Mouse (Mus musculus): ENCODE data around the gene Dnal4.

The Dnal4 gene

GRCm38 (mm10) chr15:79798591-79798990 is 20.9 kb upstream of the Dnal4 start:
- DNase-seq = no peak

DNA sequence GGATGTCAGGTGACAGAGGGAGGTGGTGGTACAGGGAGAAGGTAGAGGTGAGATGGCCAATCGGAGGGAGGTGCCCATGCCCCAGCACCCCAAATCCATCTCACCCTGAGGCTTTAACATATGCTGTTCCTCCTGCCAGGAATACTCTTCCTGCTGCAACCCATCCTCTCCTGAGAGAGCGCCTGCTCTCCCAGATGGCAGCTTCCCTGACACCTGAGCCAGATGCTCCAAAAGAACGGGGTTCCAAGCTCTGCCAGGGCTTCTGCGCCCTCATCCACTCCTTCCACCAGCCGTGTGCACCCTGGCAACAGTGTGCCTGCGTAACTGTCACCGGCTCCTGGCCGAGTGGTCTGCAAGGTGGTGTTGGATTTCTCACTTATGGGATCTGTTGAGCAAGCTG is 20.0 kb upstream of the Dnal4 start:
- no peak for DNase-seq

DNA sequence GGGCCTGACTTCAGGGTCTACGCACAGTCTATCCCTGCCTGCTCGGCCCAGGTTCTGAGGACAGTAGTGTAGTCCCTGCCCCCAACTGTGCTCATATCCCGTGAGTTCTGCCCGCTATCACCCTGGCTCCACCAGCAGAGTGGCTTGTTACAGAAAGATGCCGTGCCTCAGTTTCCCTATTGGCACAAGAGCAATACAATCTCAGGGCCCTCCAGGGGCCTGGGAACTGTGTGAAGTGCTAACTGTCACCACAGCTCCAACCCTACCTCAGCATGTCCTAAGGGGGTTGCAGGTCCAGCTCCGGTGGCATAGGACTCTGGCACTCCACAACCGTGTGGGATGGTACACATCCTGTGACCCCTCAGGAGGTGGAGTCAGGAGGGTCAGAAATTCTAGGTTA is 19.4 kb upstream of the Dnal4 start:
- no peak for DNase-seq

DNA sequence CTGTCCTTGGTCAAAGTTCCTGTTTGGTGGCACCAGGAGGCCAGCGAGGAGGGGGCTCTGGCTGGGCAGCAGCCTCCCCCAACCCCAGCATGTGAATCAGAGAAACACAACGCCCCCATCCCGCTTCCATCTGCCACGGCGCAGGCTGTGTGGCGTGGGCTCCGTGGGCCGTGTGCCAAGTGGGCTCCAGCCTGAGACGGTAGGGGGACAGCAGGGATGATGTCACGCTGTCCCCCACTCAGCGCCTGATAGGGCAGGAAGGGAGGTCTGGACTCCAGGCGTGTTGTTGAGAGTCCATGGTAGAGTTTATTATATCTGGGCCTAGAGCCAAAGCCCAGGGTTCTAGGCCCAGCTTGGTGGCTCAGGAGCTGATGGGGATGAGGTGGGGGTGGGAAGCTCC is 18.6 kb upstream of the Dnal4 start:
- no peak for DNase-seq

- no peak for DNase-seq
Measured at GRCm38 (mm10) chr15:79794173-79794572, 16.5 kb upstream of the Dnal4 start.

- peak; percentile 21 to 25 for DNase-seq
Measured at GRCm38 (mm10) chr15:79793076-79793475, 15.4 kb upstream of the Dnal4 start.

GRCm38 (mm10) chr15:79792455-79792854 is 14.8 kb upstream of the Dnal4 start:
- no peak for DNase-seq

DNA sequence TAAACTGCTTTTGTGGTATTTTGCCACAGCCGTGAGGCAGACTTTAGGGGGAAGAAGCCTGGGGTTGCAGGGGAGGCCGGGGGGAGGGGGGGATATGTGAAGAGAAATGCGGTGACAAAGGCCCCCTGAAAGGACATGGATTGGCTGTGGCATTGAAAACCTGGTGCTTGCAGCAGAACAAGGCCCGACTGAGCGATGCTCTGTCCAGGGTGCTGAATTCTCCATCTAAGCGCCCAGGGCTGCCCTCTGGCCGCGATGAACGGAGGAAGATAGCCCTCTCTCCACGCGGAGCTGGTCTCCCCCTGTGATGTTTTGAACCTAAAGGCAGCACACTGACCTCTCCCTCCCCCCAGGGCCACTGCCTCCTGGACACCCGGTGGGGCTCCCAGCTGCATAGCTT is 13.9 kb upstream of the Dnal4 start:
- DNase-seq = peak; percentile 63 to 67

- no peak for DNase-seq
Measured at GRCm38 (mm10) chr15:79790905-79791304, 13.3 kb upstream of the Dnal4 start.

GRCm38 (mm10) chr15:79790111-79790510 is 12.5 kb upstream of the Dnal4 start:
- no peak for DNase-seq

DNA sequence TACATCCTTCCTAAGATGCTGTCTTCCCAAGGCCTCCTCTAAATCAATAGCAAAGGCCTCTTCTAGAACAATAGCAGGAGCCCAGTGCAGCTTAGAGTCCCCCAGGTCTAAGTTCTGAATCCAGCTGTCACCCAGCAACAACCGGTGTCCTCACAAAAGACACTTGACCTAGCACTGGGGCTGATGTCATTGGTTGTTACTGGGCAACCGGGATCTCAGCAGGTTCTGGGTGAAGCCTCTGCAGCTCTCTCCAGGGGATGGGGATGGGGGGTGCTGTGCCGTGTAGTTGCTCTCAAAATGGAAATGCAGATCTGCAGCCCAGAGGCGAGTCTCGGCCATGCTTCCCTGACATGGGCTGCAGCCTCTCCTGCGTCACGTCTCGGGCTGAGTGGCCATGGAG is 10.2 kb upstream of the Dnal4 start:
- DNase-seq = no peak

DNA sequence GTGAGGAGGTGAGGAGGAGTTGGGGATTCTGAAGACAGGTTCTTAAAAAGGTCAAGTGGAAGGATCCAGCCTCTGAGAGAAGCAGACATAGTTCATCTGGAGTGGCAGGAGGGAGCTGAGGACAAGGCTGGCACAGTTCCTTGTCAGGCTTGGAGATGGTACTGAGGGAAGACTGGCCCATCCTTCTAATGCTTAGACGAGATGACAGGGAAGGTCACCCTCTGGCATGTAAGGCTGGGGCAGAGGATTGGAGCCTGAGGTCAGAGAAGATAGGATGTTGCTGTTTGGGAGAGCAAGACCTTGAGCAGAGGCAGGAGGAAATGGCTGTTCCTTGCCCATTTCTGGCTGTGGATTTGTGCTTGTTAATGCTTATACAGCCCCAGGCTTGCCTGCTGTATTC is 7.4 kb upstream of the Dnal4 start:
- DNase-seq = no peak

- no peak for DNase-seq
Measured at GRCm38 (mm10) chr15:79775662-79776061, 2.0 kb downstream of the Dnal4 start.

- peak; percentile 97 to 98 for DNase-seq
Measured at GRCm38 (mm10) chr15:79774117-79775027, 3.3 kb downstream of the Dnal4 start.

DNA sequence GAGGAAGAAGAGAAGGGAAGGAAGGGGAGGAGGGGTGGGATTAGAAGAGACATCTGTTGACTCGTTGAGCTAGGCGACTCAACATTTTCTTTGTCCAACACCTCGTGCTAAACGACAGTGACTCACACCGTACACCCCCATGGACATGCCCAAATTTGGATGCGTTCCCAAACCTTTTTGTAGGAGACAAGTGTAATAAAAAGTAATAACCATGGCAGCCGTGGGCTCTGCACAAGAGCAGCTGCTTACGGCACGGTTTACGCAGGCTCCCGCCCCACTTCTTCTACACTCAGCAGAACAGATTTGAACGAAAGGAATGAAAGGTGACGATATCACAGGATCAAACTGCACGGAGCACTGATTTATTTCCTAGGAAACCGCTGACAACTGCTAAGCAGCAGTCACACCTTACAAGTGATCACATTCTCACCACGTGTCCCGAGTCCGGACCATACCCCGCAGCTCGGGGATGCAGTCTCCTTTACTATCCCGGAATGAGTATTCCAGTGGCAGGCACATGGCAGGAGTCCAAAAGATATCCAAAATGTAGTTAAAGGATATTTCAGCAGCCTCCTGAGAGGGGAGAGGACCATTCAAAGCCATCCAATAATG is 6.9 kb downstream of the Dnal4 start:
- DNase-seq = no peak

DNA sequence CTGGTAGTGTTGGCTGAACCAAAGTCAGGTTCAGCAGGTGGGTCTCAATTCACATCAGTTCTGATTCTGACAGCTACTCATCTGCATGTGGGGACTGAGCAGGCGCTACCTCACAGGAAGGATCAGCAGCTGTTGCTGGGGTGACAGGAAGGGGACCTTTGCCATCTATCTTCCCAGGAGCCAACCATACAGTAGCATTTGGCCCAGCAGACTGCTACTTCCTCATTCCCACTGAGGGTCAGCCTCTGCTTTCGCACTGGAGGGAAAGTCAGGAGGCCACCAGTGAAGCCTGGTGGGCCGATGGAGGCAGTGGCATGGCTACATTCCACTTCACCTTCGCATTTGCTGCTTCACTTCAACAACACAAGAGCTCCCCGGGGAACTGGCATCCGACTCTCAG is 9.3 kb downstream of the Dnal4 start:
- DNase-seq = no peak

DNA sequence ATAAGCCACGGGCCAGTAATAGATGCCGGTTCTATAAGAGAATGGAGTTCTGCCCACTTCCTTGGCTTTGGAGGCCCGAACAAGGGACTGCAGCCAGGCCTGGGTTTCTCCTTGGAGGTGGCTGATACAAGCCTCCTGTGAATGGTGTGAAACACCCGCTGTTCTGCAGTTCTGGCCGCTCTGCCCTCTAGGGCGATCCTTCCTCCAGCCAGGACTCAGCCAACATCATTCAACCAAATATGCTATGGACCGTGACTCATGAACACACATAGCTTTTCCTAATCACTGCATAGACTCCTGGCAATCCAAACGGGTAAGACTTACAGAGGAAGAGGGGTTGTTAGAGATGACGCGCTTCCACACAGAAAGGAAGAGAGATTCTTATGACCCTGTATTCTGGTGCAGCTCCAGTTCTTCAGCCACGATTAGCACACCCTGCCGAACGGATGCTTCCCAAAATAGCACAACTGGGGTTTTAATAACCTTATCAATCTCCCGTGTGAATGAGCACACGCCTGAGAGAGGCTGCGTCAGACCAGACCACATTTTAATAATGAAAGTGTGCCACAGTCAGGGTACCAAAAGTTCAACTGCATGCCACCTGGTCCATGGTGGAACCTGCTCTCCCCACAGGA is 10.2 kb downstream of the Dnal4 start:
- no peak for DNase-seq

- no peak for DNase-seq
Measured at GRCm38 (mm10) chr15:79766586-79767071, 11.0 kb downstream of the Dnal4 start.

GRCm38 (mm10) chr15:79766168-79766567 is 11.5 kb downstream of the Dnal4 start:
- DNase-seq = no peak

GRCm38 (mm10) chr15:79765361-79765760 is 12.3 kb downstream of the Dnal4 start:
- no peak for DNase-seq

DNA sequence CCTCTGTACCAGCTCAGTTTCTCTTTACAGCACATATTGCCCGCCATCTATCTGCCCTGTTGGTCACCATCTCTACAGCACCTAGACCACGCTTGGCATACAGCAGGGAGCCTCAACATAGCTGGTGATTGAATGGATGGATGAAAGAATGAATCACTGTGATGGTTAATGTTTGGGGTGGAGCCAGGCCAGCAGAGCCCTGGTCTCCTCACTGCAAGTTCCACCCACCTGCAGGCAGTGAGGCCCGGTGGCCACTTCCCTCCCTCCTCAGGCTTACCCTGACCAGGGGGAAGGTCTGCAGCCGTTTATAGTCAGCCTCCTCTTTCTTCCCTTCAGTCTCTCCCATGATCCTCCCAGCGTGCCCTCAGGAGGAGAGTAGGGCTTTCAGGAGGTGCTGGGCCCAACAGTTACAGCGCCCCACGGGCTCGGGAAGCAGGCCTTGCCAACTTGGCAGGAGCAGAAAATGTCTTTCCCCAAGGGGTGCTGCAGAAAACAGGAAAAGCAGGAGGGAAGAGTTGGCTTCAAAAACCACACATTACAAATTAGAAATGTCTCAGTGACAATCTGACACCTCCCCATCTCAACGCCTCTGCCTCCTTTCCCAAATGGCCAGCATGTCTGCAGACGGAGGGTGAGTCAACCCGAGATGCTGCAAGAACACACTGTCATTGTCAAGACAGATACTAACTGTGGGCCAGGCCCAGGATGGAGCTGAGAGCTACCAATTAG is 12.9 kb downstream of the Dnal4 start:
- DNase-seq = no peak

DNA sequence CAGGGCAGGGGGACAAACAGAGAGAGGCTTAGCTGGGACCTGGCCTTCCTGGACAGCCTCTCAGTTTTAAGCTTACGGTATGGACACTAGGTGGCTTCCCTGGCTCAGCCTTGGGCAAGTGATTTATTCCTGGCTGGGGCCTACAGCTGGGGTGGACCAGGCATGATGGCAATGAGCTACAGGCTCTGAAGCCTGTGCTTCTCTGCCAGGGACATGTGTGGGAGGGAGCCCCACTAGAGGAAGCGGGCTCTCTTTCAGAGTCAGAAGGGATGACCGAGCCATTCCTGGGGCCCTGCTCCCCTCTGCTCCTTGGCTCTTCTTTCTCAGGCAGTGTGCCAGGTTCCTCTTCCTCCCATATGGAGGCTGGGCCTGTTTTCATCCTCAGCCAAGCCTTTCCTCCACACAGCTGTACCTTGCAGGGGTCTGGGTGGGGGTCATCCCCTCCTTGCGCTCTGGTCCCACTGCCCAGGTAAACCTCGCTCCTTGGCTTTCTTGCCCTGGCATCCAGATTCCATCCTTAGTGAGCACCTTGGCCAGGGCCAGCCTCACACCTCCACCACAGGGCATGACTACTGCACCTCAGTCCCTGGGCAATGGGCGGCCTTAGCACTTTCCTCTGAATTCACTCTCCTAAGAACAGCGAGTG is 13.9 kb downstream of the Dnal4 start:
- no peak for DNase-seq

- no peak for DNase-seq
Measured at GRCm38 (mm10) chr15:79763001-79763400, 14.6 kb downstream of the Dnal4 start.

Data from B cell, adult 2 months (primary cell).